Mouse (Mus musculus) ES-E14 (cell line): ENCODE measurements at regions not wholly inside any gene's neighbourhood (a gene's known extent, or its start where the extent isn't known, plus 50 kb on each side); places are given as distances from the start of the nearest gene placed in this dataset.

Source experiments
- CHD2 ChIP-seq: IDR thresholded peaks from 2 replicates; pipeline ENCODE4 v1.6.1; 2014; ENCODE audit warnings: mild to moderate bottlenecking, low read depth, low read length, inconsistent platforms
- ZNF384 ChIP-seq: IDR thresholded peaks from 2 replicates; pipeline ENCODE4 v1.6.1; 2012; ENCODE audit warnings: low read depth, low read length, inconsistent platforms

- TF ChIP-seq CHD2 (no peak), ZNF384 (no peak)
Measured at GRCm38 (mm10) chr15:96098821-96099220, 188.5 kb upstream of the Arid2 start.
